Mouse (Mus musculus): Measurements from ENCODE around the gene Erf. TPM values are rescaled to one million over a fixed set of nuclear protein-coding genes. Genes with fewer than 3 reads are reported as not detected.

The Erf gene
- polyA plus RNA-seq, 1 experiment: 37.1 TPM

- peaks cover 32% of the 10 kb centered on the region for H3K36me3 ChIP-seq (ENCODE audit: control insufficient read depth, insufficient read depth, low read length)
- no peaks in the 10 kb centered on the region for H3K27me3 ChIP-seq (ENCODE audit: control insufficient read depth, insufficient read depth, low read length)
- 73% methylated on average over 10 of the region's 10 CpGs for WGBS
- no peak for TF ChIP-seq CTCF (IDR thresholded peaks at IDR 0.05; ENCODE audit: extremely low read depth, insufficient read length, insufficient replicate concordance, low read depth, low read length)
- no peak for TF ChIP-seq POLR2A (IDR thresholded peaks at IDR 0.05; ENCODE audit: low read depth, low read length)
- H3K4me3 ChIP-seq (ENCODE audit: low read depth, low read length): no peak overlapping the region
- no peak overlapping the region for H3K27ac ChIP-seq (ENCODE audit: insufficient read depth, low read depth, low read length)
- peaks cover 9% of the 10 kb centered on the region for H3K4me1 ChIP-seq (ENCODE audit: control insufficient read depth, insufficient read depth, insufficient read length, low read length)
Measured at GRCm38 (mm10) chr7:25222275-25222967, 28.1 kb downstream of the Erf start.

GRCm38 (mm10) chr7:25221102-25221883, 29.3 kb downstream of the Erf start, which contains the start of gene Zfp526:
Gene Zfp526 (plus strand): TSS chr7:25221425.
- under 1% methylated on average over 39 of the region's 45 CpGs for WGBS
- H3K4me3 ChIP-seq (ENCODE audit: low read depth, low read length): peak within 1 kb of the TSS; percentile 84

GRCm38 (mm10) chr7:25220457-25221101, 30.0 kb downstream of the Erf start, which contains the start of gene Dedd2:
Gene Dedd2 (minus strand): TSS chr7:25220615.
- WGBS: 1% methylated on average over 20 of the region's 20 CpGs
- H3K4me3 ChIP-seq (ENCODE audit: low read depth, low read length): peak within 1 kb of the TSS; percentile 84
- no peaks in the 10 kb centered on the region for H3K27me3 ChIP-seq (ENCODE audit: control insufficient read depth, insufficient read depth, low read length)
- H3K4me1 ChIP-seq (ENCODE audit: control insufficient read depth, insufficient read depth, insufficient read length, low read length): peaks cover 11% of the 10 kb centered on the region
- TF ChIP-seq CTCF (IDR thresholded peaks at IDR 0.05; ENCODE audit: extremely low read depth, insufficient read length, insufficient replicate concordance, low read depth, low read length) (no peak), POLR2A (IDR thresholded peaks at IDR 0.05; ENCODE audit: low read depth, low read length) (no peak; the same call in none of the 2 replicates)
- peaks cover 18% of the 10 kb centered on the region for H3K36me3 ChIP-seq (ENCODE audit: control insufficient read depth, insufficient read depth, low read length)
- peak within 1 kb of the TSS; percentile 93 for H3K27ac ChIP-seq (ENCODE audit: insufficient read depth, low read depth, low read length)

More at GRCm38 (mm10) chr7:25221102-25221883, 29.3 kb downstream of the Erf start, which contains the start of gene Zfp526:
- no peaks in the 10 kb centered on the region for H3K27me3 ChIP-seq (ENCODE audit: control insufficient read depth, insufficient read depth, low read length)
- TF ChIP-seq POLR2A (IDR thresholded peaks at IDR 0.05; ENCODE audit: low read depth, low read length) (peak; percentile 68), CTCF (IDR thresholded peaks at IDR 0.05; ENCODE audit: extremely low read depth, insufficient read length, insufficient replicate concordance, low read depth, low read length) (no peak)
- H3K4me1 ChIP-seq (ENCODE audit: control insufficient read depth, insufficient read depth, insufficient read length, low read length): peaks cover 11% of the 10 kb centered on the region
- peaks cover 25% of the 10 kb centered on the region for H3K36me3 ChIP-seq (ENCODE audit: control insufficient read depth, insufficient read depth, low read length)
- H3K27ac ChIP-seq (ENCODE audit: insufficient read depth, low read depth, low read length): peak within 1 kb of the TSS; percentile 93

GRCm38 (mm10) chr7:25219756-25220456, 30.7 kb downstream of the Erf start:
- Histone ChIP-seq H3K27ac (ENCODE audit: insufficient read depth, low read depth, low read length) (peak overlapping the region; percentile 93), H3K27me3 (ENCODE audit: control insufficient read depth, insufficient read depth, low read length) (no peaks in the 10 kb centered on the region), H3K4me3 (ENCODE audit: low read depth, low read length) (peak overlapping the region; percentile 84), H3K4me1 (ENCODE audit: control insufficient read depth, insufficient read depth, insufficient read length, low read length) (peaks cover 11% of the 10 kb centered on the region), H3K36me3 (ENCODE audit: control insufficient read depth, insufficient read depth, low read length) (peaks cover 17% of the 10 kb centered on the region)
- WGBS: 2% methylated on average over 31 of the region's 31 CpGs
- TF ChIP-seq POLR2A (IDR thresholded peaks at IDR 0.05; ENCODE audit: low read depth, low read length): peak; percentile 98
- no peak for TF ChIP-seq CTCF (IDR thresholded peaks at IDR 0.05; ENCODE audit: extremely low read depth, insufficient read length, insufficient replicate concordance, low read depth, low read length)

- H3K4me1 ChIP-seq (ENCODE audit: control insufficient read depth, insufficient read depth, insufficient read length, low read length): peaks cover 11% of the 10 kb centered on the region
- no peaks in the 10 kb centered on the region for H3K27me3 ChIP-seq (ENCODE audit: control insufficient read depth, insufficient read depth, low read length)
- H3K4me3 ChIP-seq (ENCODE audit: low read depth, low read length): peak overlapping the region; percentile 84
- TF ChIP-seq POLR2A (IDR thresholded peaks at IDR 0.05; ENCODE audit: low read depth, low read length) (no peak), CTCF (IDR thresholded peaks at IDR 0.05; ENCODE audit: extremely low read depth, insufficient read length, insufficient replicate concordance, low read depth, low read length) (peak; percentile 10; the same call in 1 of the 2 replicates)
- H3K27ac ChIP-seq (ENCODE audit: insufficient read depth, low read depth, low read length): peak overlapping the region; percentile 89
- peaks cover 16% of the 10 kb centered on the region for H3K36me3 ChIP-seq (ENCODE audit: control insufficient read depth, insufficient read depth, low read length)
- under 1% methylated on average over 16 of the region's 16 CpGs for WGBS
Measured at GRCm38 (mm10) chr7:25219416-25219750, 31.2 kb downstream of the Erf start.

GRCm38 (mm10) chr7:25218705-25219415, 31.7 kb downstream of the Erf start:
- peak overlapping the region; percentile 84 for H3K4me3 ChIP-seq (ENCODE audit: low read depth, low read length)
- 1% methylated on average over 53 of the region's 53 CpGs for WGBS
- no peaks in the 10 kb centered on the region for H3K27me3 ChIP-seq (ENCODE audit: control insufficient read depth, insufficient read depth, low read length)
- H3K36me3 ChIP-seq (ENCODE audit: control insufficient read depth, insufficient read depth, low read length): peaks cover 13% of the 10 kb centered on the region
- no peak for TF ChIP-seq CTCF (IDR thresholded peaks at IDR 0.05; ENCODE audit: extremely low read depth, insufficient read length, insufficient replicate concordance, low read depth, low read length)
- no peak for TF ChIP-seq POLR2A (IDR thresholded peaks at IDR 0.05; ENCODE audit: low read depth, low read length)
- H3K4me1 ChIP-seq (ENCODE audit: control insufficient read depth, insufficient read depth, insufficient read length, low read length): peaks cover 11% of the 10 kb centered on the region
- peak overlapping the region; percentile 89 for H3K27ac ChIP-seq (ENCODE audit: insufficient read depth, low read depth, low read length)

All from small intestine, adult 2 months (tissue).